Mouse (Mus musculus) bone marrow macrophage, adult 2 months (primary cell): ENCODE data around the gene Dse.

Source experiments
- CTCF ChIP-seq: IDR thresholded peaks from 2 replicates; pipeline ENCODE4 v1.5.1; 2012; ENCODE audit warnings: low read depth, mild to moderate bottlenecking, low read length, moderate library complexity
- POLR2A ChIP-seq: IDR thresholded peaks from 2 replicates; pipeline ENCODE4 v1.6.1; 2012; ENCODE audit warnings: mild to moderate bottlenecking, low read depth, low read length, borderline replicate concordance

GRCm38 (mm10) chr10:34138027-34138426 lies 69.5 kb downstream of the Dse start:
- TF ChIP-seq POLR2A (no peak), CTCF (no peak)
